Mouse (Mus musculus) testis, adult 2 months (tissue): ENCODE measurements around the gene Anxa4.

ENCODE experiments used
- CTCF ChIP-seq: fragments of 200-500 bp; IDR thresholded peaks from 2 replicates; pipeline ENCODE4 v1.5.1; 2012; ENCODE audit warnings: low read depth, mild to moderate bottlenecking, inconsistent platforms, low read length, moderate library complexity; ENCODE audit not compliant: control insufficient read depth, insufficient read depth, insufficient replicate concordance
- POLR2A ChIP-seq: fragments of 200-500 bp; IDR thresholded peaks from 2 replicates; pipeline ENCODE4 v1.6.1; 2012; ENCODE audit warnings: low read depth, mild to moderate bottlenecking, inconsistent platforms, low read length, moderate library complexity; ENCODE audit not compliant: control insufficient read depth

DNA sequence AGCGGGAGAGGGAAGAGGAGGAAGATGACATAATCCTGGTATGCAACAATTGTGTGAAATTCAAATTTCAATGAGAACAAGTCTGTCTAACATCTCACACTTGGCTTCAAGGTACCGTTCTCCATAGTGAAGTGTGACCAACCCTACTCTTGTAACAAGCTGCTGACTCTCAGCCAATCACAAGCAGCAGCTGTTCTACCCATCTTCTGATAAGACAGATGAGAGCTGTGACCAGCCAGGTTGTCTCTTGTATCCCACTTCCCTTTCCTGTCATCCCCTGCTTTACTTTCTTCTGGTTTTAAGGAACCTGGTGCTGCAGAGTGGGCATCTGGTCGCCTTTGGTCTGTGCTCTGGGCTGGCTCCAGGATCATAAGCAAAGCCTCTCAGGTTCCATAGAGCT is 25.9 kb downstream of the Anxa4 start:
- no peak for TF ChIP-seq CTCF
- no peak for TF ChIP-seq POLR2A
